Mouse (Mus musculus): ENCODE measurements around the gene Acadvl. TPM values are rescaled to one million over a fixed set of nuclear protein-coding genes. Genes with fewer than 3 reads are reported as not detected.

Acadvl gene
- 42.8 and 51.7 TPM in 2 replicates for total RNA-seq (2017)

GRCm38 (mm10) chr11:70014880-70015558 is at the start of gene Acadvl:
Gene Acadvl (minus strand): TSS chr11:70015411.
- ATAC-seq (replicated peaks in 1 of 2; ENCODE audit: insufficient read depth in 1 of 2, low FRiP score in 2 of 2, low TSS enrichment in 1 of 2, low read depth in 1 of 2, poor library complexity in 2 of 2, severe bottlenecking in 2 of 2): peak; percentile 84 to 88

- ATAC-seq (replicated peaks in 1 of 2; ENCODE audit: insufficient read depth in 1 of 2, low FRiP score in 2 of 2, low TSS enrichment in 1 of 2, low read depth in 1 of 2, poor library complexity in 2 of 2, severe bottlenecking in 2 of 2): no peak
Measured at GRCm38 (mm10) chr11:70063053-70063452, 47.8 kb upstream of the Acadvl start.

- ATAC-seq (replicated peaks in 1 of 2; ENCODE audit: insufficient read depth in 1 of 2, low FRiP score in 2 of 2, low TSS enrichment in 1 of 2, low read depth in 1 of 2, poor library complexity in 2 of 2, severe bottlenecking in 2 of 2): no peak
Measured at GRCm38 (mm10) chr11:70059930-70060329, 44.7 kb upstream of the Acadvl start.

DNA sequence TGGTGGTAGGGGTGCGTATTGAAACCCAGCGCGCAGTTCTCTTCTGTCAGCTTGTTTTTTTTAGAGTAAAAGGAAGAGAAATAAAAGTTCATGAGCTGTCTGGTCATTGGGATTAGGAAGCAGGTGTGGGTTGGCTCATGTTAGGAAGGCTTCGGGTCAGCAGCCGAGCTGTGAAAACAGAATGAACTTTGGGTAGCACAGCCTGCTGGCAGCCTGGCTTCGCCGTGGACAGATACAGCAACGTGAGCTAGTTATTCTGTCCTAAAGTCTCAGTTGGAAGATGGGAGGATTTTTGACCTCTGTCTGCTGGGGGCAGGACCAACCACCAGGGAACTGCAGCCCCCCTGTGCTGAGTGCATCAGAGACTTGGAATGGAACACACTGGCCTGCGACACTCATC is 42.6 kb upstream of the Acadvl start:
- no peak for ATAC-seq (replicated peaks in 1 of 2; ENCODE audit: insufficient read depth in 1 of 2, low FRiP score in 2 of 2, low TSS enrichment in 1 of 2, low read depth in 1 of 2, poor library complexity in 2 of 2, severe bottlenecking in 2 of 2)

- peak; percentile 71 to 78; a peak in 3 of 4 replicates for ATAC-seq (replicated peaks in 1 of 2; ENCODE audit: insufficient read depth in 1 of 2, low FRiP score in 2 of 2, low TSS enrichment in 1 of 2, low read depth in 1 of 2, poor library complexity in 2 of 2, severe bottlenecking in 2 of 2)
Measured at GRCm38 (mm10) chr11:70055618-70056214, 40.5 kb upstream of the Acadvl start.

GRCm38 (mm10) chr11:70053898-70054570 is 38.8 kb upstream of the Acadvl start, which contains the start of gene Asgr1:
Gene Asgr1 (plus strand): TSS chr11:70054085.
- ATAC-seq (replicated peaks in 1 of 2; ENCODE audit: insufficient read depth in 1 of 2, low FRiP score in 2 of 2, low TSS enrichment in 1 of 2, low read depth in 1 of 2, poor library complexity in 2 of 2, severe bottlenecking in 2 of 2): no peak

GRCm38 (mm10) chr11:70053156-70053555 is 37.9 kb upstream of the Acadvl start:
- no peak for ATAC-seq (replicated peaks in 1 of 2; ENCODE audit: insufficient read depth in 1 of 2, low FRiP score in 2 of 2, low TSS enrichment in 1 of 2, low read depth in 1 of 2, poor library complexity in 2 of 2, severe bottlenecking in 2 of 2)

- ATAC-seq (replicated peaks in 1 of 2; ENCODE audit: insufficient read depth in 1 of 2, low FRiP score in 2 of 2, low TSS enrichment in 1 of 2, low read depth in 1 of 2, poor library complexity in 2 of 2, severe bottlenecking in 2 of 2): no peak
Measured at GRCm38 (mm10) chr11:70049816-70050215, 34.6 kb upstream of the Acadvl start.

DNA sequence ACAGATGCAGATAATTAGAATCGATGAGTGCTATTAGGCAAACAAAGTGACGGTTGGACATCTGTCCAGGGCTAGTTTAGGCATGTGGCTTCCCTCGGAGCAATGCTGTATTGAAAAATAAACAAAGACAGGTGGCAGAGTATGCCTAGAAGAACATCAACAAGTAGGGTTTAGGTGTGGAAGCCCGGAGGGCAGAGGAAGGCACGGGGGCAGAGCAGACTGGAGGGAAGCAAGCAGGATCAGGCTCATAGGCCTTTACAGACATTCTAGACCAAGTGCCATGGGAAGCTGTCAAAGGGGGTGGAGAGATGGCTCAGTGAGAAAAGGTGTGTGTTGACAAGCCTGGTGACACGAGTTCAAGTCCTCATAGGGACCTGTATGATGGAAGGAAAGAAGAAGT is 34.2 kb upstream of the Acadvl start:
- no peak for ATAC-seq (replicated peaks in 1 of 2; ENCODE audit: insufficient read depth in 1 of 2, low FRiP score in 2 of 2, low TSS enrichment in 1 of 2, low read depth in 1 of 2, poor library complexity in 2 of 2, severe bottlenecking in 2 of 2)

GRCm38 (mm10) chr11:70045435-70045834 is 30.2 kb upstream of the Acadvl start:
- ATAC-seq (replicated peaks in 1 of 2; ENCODE audit: insufficient read depth in 1 of 2, low FRiP score in 2 of 2, low TSS enrichment in 1 of 2, low read depth in 1 of 2, poor library complexity in 2 of 2, severe bottlenecking in 2 of 2): no peak

DNA sequence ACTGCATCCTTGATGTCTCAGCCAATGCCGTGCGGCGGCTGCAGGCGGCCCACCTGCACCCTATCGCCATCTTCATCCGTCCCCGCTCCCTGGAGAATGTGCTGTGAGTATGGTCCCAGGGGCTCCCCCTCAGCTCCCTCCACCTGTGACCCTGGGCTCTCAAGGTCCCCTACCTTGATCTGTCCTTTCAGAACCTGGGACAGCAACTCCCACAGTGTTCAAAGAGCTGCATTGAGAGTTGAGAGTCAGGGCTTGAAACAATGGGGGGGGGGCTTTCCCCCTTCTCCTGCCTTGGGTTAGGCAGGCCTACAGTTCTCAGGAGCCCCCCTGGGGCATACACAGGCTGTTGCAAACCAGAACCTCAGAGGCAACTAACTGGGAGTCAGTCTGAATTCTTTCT is 28.5 kb upstream of the Acadvl start:
- no peak for ATAC-seq (replicated peaks in 1 of 2; ENCODE audit: insufficient read depth in 1 of 2, low FRiP score in 2 of 2, low TSS enrichment in 1 of 2, low read depth in 1 of 2, poor library complexity in 2 of 2, severe bottlenecking in 2 of 2)

DNA sequence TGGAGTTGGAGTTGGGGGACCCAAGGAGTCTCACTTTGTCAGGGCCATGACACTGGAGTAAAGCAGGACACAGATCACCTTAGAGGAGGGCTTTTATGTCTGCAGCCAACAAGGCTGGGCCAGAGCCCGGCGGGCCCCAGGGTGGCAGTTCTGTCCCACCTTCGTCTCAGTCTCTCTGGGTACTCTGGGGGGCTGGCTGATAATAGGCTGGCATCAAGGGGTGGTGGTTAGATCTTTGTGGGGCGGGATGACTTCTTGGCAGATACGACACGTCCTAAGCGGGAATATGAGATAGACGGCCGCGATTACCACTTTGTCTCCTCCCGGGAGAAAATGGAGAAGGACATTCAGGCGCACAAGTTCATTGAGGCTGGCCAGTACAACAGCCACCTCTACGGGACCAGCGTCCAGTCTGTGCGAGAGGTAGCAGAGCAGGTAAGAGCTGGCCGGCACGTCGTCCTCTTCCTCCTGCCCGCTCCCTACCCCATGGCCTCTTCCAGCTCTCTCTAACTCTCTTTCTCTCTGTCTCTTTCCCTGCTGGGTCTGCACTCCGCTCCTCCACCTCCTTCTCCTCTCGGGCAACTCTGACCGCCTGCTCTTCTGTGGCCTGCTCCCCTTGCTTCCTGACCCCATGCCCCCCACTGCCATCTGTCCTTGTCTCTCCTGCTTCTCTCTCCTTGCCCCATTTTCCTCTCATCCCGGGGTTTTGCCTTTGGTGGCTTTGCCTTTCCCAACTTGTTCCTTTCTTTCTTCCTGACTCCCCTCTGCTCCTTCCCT is 27.3 kb upstream of the Acadvl start:
- ATAC-seq (replicated peaks in 1 of 2; ENCODE audit: insufficient read depth in 1 of 2, low FRiP score in 2 of 2, low TSS enrichment in 1 of 2, low read depth in 1 of 2, poor library complexity in 2 of 2, severe bottlenecking in 2 of 2): no peak

GRCm38 (mm10) chr11:70040184-70040583 is 25.0 kb upstream of the Acadvl start:
- ATAC-seq (replicated peaks in 1 of 2; ENCODE audit: insufficient read depth in 1 of 2, low FRiP score in 2 of 2, low TSS enrichment in 1 of 2, low read depth in 1 of 2, poor library complexity in 2 of 2, severe bottlenecking in 2 of 2): no peak

GRCm38 (mm10) chr11:70039631-70040030 is 24.4 kb upstream of the Acadvl start:
- ATAC-seq (replicated peaks in 1 of 2; ENCODE audit: insufficient read depth in 1 of 2, low FRiP score in 2 of 2, low TSS enrichment in 1 of 2, low read depth in 1 of 2, poor library complexity in 2 of 2, severe bottlenecking in 2 of 2): no peak

- no peak for ATAC-seq (replicated peaks in 1 of 2; ENCODE audit: insufficient read depth in 1 of 2, low FRiP score in 2 of 2, low TSS enrichment in 1 of 2, low read depth in 1 of 2, poor library complexity in 2 of 2, severe bottlenecking in 2 of 2)
Measured at GRCm38 (mm10) chr11:70038174-70038573, 23.0 kb upstream of the Acadvl start.

DNA sequence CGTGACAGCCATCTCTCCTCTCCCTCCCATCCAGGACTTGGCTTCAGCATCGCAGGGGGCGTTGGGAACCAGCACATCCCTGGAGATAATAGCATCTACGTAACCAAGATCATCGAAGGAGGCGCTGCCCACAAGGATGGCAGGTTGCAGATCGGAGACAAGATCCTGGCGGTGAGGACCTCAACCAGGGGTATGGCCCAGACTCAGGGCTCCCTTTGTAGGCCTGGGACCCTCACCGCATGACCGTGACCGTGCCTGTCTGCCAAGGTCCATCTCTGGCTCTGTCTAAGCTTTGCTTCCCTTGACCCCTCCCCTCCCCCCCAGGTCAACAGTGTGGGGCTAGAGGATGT is 16.1 kb upstream of the Acadvl start:
- ATAC-seq (replicated peaks in 1 of 2; ENCODE audit: insufficient read depth in 1 of 2, low FRiP score in 2 of 2, low TSS enrichment in 1 of 2, low read depth in 1 of 2, poor library complexity in 2 of 2, severe bottlenecking in 2 of 2): no peak

- no peak for ATAC-seq (replicated peaks in 1 of 2; ENCODE audit: insufficient read depth in 1 of 2, low FRiP score in 2 of 2, low TSS enrichment in 1 of 2, low read depth in 1 of 2, poor library complexity in 2 of 2, severe bottlenecking in 2 of 2)
Measured at GRCm38 (mm10) chr11:70030651-70031320, 15.6 kb upstream of the Acadvl start.

Measured in hematopoietic stem cell, adult 5-6 weeks (primary cell).